Mouse (Mus musculus) liver, embryonic 14.5 days (tissue): ENCODE data around the gene Ell.

ENCODE experiments used
- CTCF ChIP-seq: IDR thresholded peaks from 2 replicates; pipeline ENCODE4 v1.5.1; 2016; ENCODE audit warnings: antibody characterized with exemption, low read depth, control low read depth
- EP300 ChIP-seq: IDR thresholded peaks from 2 replicates; pipeline ENCODE4 v1.6.1; 2016; ENCODE audit warnings: antibody characterized with exemption, low read depth

DNA sequence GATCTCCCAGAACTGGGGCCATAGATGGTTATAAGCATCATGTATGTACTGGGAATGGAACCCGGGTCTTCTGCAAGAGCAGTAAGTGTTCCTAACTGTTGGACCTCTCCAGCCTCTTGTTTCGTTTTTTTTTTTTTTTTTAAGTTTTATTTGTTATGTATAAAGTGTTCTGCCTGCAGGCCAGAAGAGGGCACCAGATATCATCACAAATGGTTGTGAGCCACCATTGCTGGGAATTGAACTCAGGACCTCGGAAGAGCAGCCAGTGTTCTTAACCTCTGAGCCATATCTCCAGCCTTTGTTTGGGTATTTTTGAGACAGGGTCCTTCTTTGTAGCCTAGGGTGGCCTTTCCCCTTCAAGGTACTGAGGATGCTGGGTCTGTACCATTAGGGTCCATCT, 19.7 kb downstream of the Ell start:
- TF ChIP-seq CTCF (peak; percentile 52), EP300 (no peak)
